Mouse (Mus musculus) adrenal gland, postnatal 36 days (tissue): Measurements from ENCODE around the gene Adam30. TPM values are rescaled to one million over a fixed set of nuclear protein-coding genes. Genes with fewer than 3 reads are reported as not detected.
"Not testable (repeated sequence)": the region's sequence is repeated elsewhere in the genome, so short reads cannot be mapped to it uniquely, and the experiment has no call there.

Experiments
- DNase-seq, 2 experiments: peaks; one replicate each; pipeline ENCODE4 v3.0.0; 2021; ENCODE audit warnings: mixed read lengths in 1 of 2
- long read RNA-seq, 2 experiments: library from polyadenylated mRNA; stranded (forward); transcript quantifications; one replicate each; pipeline ENCODE4 v2.0.0; 2021; ENCODE audit warnings: borderline sequencing depth in 2 of 2
- total RNA-seq, 2 experiments: library from RNA; stranded (reverse); gene quantifications; 2 replicates each; pipeline ENCODE4 v1.2.3; 2021

Gene Adam30
- not detected for total RNA-seq
- long read RNA-seq, experiment 1, result 0 reads
- long read RNA-seq, experiment 2, result 0 reads

DNA sequence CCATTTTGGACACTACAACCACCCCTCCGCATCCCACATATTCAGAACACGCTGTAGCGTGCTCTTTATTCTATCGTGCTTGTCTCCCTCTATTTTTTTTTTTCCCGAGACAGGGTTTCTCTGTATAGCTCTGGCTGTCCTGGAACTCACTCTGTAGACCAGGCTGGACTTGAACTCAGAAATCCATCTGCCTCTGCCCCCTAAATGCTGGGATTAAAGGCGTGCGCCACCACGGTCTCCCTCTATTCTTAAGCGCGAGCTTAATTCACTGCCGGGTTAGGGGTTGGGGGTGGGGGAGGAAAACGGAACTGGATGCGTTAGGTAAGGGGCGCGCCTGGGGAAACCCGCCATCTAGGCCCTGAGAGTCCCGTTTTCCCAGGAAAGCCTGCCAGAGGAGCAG, at the start of gene Adam30:
TSS of gene Adam30 (plus strand) at position 301 of the 400 bp plus-strand sequence.
- DNase-seq, result no peak

DNA sequence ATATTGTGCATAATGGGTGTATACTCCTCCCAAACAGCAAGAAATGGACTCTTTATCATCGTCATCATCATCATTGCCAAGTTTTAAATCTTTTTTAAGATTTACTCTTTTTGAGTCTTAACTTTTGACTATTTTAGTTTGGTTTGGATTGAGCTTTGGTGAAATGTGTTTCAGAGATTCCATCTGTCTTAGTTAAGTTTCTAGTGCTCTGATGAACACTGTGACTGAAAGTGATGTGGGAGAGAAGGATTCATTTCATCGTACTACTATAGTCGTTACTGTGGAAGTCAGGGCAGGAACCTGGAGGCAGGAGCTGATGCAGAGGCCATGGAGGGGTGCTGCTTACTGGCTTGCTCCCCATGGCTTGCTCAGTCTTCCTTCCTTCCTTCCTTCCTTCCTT, 42.2 kb upstream of the Adam30 start:
- DNase-seq, result no peak

DNA sequence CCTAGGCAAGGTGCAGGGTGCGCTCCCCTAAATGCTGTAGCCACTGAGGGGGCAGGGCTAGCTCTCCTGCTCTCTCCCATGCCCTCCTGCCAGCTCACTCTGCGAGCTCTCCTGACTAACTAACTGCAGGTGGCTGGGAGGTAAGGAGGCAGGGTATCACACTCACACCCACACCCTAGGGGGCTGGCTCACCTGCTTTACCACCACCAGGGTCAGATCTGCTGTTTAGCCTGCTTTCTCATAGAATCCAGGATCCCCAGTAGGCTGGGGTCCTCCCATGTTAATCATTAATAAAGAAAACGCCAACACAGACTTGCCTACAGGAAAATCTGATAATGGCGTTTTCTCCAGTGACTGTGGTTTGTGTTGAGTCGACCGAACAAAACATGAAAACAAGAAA, 41.1 kb upstream of the Adam30 start:
- DNase-seq, result no peak

DNA sequence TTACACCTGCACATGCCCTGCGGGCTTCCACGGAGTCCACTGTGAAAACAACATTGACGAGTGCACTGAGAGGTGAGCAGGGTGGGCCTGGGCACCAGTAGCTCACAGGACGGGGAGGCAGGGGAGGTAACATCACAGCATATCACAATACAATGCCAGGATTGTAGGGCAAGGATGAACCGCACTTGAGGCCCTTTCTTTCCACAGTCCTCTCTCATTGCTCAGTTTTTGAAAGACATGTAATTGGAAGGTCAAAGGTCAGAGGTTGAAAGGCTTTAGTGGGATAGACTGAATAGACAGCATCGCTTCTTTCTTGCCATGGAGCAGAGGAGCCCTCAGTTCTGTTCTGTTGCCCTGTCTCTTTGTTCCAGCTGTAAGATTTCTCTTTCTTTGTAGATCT, 39.5 kb upstream of the Adam30 start:
- no peak for DNase-seq

DNA sequence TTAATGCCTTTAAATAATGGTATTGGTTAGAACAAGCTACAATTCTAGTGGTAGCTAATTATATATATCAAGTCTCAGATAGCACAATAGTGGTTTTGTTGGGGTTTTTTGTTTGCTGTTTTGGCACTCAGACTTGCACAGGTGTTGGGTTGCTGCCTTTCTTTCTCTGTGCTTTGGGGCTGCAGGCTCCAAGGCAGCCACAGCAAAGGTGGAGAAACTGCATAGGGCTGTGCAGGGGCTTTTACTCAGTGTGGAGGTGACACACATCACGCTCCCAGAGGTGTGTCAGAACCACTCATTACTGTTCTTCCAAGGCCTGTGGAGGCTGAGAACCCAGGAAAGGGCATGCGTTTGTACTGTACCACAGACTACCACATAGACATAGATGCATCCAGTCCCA, 32.7 kb upstream of the Adam30 start:
- DNase-seq, result no peak

DNA sequence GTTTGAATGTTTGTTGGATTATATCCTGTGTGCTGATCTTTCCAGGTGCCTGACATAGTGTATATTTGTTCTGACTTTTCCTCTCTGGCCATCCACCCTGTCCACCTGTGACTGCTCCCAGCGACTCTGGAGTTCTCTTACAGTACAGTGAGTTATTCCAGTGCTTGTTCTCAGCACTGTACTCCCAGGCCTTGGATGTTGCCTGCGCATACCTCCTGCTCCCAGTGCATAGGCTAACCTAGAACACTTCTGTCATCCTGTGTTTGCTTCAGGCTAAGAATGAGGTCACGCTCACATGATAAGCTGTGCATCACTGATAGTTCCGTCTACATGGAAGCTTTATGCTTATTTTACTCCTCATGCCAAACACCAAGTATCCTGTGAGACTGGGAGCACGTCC, 31.7 kb upstream of the Adam30 start:
- DNase-seq, result no peak

DNA sequence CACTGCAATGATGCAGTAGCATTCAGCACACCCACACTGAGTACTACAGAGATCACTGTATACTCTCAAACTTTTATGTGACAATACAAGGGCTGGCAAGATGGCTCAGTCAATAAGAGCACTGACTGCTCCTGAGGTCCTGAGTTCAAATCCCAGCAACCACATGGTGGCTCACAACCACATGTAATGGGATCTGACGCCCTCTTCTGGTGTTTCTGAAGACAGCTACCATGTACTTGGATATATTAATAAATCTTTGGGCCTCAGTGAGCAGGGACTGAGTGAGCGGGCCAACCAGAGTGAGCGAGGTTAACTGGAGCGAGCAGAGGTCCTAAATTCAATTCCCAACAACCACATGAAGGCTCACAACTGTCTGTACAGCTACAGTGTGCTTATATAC, 28.3 kb upstream of the Adam30 start:
- DNase-seq, result not testable (repeated sequence)

DNA sequence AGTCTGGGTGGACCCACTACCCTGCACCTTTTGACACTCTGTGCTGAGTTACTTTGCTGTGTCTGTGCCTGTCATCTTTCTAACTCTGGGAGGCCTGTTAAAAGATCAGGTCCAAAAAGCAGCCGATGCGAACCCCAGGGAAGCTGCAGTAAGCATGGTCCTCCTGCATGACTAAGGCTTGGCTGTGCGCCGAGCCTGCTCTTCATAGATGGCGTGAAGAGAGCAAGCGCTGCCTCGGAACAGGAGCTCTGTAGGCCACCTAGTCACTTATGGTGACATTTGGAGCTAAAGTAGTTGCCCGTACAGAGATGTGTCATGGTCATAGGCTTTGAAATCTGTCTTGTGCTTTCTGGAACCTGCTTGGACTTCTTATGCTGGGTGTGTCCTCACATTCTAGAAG, 27.8 kb upstream of the Adam30 start:
- DNase-seq, result no peak

DNA sequence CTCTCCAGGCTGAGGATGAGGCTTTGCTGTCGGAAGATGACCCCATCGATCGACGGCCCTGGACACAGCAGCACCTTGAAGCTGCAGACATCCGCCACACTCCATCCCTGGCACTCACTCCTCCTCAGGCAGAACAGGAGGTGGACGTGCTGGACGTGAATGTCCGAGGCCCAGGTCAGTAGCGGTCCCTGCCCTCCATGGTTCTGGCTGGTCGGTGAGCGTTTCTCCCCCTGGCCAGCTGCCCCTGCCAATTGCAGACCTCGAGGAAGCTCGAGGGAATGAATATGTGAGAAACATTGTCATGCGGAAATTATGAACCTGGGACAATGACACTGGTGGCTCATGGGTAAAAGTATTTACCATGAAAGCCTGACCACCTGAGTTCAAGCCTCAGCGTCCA, 19.0 kb upstream of the Adam30 start:
- DNase-seq, result no peak

DNA sequence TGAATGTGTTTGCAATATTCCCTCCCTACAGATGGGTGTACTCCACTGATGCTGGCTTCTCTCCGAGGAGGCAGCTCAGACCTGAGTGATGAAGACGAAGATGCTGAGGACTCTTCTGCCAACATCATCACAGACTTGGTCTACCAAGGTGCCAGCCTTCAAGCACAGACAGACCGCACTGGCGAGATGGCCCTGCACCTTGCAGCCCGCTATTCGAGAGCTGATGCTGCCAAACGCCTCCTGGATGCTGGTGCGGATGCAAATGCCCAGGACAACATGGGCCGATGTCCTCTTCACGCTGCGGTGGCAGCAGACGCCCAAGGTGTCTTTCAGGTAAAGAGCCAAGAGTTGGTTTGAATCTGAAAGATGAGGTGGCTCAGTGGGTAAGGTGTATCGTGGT, 17.6 kb upstream of the Adam30 start:
- no peak for DNase-seq

DNA sequence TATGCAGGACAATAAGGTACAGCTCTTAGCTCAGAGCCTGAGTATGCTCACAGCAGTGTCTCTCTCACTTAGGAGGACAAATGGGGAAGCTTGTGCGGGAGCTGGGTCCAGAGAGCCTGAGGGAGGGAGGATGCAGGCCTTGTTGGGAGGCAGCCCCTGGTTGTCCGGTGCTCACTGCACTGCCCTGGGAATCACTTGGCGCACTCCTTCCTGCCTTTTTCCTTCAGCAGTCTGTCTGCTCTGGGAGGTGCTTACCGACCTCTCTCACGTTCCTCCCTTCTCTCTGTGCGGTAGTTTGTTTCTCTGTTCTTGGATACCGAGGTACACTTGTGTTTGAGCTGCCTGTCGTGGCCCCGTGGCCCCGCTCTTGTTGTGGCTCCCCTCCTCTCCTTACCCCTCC, 15.2 kb upstream of the Adam30 start:
- DNase-seq, result no peak

DNA sequence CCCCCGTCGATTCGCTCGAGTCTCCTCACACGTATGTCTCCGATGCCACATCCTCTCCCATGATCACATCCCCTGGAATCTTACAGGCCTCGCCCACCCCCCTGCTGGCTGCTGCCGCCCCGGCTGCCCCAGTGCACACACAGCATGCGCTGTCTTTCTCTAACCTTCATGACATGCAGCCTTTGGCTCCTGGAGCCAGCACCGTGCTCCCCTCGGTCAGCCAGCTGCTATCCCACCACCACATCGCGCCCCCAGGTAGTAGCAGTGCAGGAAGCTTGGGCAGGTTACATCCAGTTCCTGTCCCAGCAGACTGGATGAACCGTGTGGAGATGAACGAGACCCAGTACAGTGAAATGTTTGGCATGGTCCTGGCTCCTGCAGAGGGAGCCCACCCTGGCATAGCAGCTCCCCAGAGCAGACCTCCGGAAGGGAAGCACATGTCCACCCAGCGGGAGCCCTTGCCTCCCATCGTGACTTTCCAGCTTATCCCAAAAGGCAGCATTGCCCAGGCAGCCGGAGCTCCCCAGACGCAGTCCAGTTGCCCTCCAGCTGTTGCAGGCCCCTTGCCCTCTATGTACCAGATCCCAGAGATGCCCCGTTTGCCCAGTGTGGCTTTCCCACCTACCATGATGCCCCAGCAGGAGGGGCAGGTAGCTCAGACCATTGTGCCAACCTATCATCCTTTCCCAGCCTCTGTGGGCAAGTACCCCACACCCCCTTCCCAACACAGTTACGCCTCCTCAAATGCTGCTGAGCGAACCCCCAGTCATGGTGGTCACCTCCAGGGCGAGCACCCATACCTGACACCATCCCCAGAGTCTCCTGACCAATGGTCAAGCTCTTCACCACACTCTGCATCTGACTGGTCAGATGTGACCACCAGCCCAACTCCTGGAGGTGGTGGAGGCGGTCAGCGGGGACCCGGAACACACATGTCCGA, 13.7 kb upstream of the Adam30 start:
- DNase-seq, result no peak

DNA sequence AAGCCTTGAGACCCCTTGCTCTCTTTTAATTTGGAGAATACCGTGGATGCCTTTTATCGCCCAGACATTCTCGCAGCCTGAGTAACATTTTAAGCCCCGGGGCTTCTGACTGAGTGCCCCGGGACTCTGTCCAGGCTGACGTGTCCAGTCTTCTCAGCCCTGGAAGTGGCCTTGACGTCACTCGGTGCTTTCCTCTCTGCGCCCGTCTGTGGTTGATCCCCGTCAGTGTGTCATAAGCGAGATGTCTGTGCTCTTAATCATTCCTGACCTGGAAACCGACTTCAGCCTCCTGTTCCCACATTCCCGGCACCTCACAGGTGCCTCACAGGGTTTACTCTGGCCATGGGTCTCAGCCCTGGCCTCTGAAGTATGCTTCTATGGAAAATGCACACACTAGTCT, 12.7 kb upstream of the Adam30 start:
- DNase-seq, result peak; percentile 78 to 83

DNA sequence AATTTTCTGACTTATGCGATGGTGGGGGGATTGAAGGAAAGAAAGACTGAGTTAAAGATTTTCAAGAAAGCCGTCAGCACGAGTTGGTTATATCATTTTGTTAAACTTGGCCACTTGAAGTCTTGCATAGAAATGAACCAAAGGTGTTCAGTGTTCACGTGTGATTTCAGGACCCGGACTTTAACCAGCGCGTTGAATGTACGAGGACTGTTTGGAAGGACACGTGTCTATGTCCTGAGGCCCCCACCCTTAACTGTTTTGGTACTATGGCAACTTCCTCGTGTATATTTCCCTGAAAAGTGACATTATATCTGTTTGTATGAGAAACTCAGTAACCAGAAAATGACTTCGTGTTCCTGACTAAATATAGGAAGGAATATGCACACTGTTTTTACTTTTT, 10.5 kb upstream of the Adam30 start:
- DNase-seq, result no peak

DNA sequence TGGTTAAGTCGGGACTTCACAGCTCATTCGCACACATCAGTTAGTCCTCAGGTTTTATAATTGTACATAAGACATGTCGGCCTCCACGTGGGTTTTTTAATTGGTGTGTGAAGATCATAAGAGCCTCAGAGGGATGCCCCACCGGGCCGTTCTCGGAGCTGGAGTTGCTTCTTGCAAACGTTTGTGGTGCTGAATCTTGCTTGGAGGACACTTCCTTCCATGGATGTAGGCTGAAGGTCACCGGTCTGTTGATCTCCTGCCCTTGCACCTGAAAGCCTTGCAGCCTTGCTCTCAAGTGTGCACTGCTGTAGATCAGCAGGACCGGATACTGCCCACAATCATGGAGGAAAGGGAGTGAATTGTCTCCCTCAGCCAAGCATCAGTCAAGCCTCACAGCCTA, 9.4 kb upstream of the Adam30 start:
- no peak for DNase-seq

DNA sequence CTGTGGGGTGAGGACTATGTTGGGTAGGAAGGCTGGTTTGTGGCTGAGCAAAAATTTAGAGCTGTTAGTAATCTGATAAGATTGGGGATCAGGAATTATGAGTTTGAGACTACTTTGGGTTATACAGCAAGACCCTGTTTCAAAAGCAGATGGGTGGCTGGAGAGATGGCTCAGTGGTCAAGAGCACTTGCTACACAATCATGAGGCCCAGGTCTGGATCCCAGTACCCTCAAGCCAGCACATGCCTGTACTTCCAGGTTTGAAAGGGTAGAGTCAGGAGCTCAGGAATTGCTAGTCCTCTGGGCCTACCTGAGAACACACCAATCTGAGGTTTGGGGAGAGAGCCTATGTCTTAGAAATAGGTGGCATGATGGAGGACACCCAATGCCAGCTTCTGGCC, 7.0 kb upstream of the Adam30 start:
- no peak for DNase-seq

DNA sequence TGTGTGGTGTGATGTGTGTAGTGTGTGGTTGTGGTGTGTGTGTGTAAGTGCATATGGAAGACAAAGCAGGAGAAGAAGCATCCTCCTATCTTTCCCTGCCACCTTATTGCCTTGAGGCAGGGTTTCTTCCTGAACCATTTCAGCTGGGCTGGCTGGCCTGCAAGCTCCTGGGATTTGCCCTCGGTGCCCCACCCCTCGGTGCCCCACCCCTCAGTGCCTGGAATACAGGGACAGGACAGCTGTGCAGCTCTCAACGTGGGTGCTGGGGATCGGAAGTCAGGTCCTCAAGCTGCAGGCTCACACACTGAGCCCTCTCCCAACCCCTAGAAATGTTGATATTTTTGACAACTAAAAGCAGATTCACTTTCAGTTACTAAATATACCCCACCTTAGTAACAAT, 4.3 kb upstream of the Adam30 start:
- DNase-seq, result no peak

DNA sequence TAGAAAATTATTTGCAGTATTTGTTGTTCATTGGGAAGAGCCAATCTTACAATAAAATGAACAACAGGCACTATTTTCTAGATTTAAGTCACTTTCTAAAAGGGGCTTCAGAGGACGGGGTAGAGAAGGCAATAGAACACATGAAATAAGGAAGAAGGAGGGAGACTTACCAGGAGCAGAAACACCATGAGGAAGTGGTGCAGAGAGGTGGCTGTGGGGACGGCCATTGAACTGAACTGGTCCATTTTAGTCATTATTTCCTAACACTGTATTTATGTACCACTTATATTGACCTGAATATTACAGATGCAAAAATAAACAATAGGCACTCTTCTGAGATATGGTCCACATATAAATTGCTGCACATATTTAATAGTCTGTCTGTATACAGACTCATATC, 3.4 kb upstream of the Adam30 start:
- no peak for DNase-seq

DNA sequence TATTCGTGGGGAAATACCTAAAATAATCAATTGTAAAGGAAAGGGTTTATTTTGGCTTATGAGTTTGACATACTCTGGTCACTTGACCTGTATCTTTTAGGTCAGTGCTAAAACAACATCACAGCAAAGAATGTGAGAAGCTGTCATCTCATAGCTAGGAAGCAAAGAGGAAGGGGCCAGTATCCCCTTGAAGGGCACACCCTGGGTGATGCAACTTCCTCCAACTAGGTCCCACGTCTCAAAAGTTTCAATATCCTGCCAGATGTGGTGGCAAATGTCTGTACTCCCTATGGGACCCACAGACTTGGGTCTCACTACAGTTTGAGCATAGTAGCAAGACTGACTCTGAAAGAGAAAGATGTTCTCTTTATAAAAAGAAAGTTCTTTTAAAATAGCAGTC, 2.8 kb upstream of the Adam30 start:
- DNase-seq, result no peak

DNA sequence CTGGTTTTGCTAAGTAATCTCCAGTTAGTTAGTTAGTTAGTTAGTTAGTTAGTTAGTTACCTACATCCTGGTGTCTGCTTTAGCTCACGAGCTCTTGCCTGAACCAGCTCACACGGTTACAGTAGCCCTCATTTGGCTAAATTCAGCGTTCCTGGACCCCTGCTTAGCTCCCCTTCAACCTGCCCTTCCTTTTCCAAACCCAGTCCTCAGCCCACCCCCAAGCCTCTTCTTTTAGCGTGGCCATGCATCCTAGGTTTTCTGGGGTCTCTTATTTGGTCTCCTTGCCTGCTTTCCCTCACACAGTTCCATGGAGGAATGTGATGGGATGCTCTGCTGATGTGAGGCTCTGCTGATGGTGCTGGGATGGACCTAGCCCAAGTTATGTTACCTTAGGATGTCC, 1.8 kb upstream of the Adam30 start:
- DNase-seq, result no peak

DNA sequence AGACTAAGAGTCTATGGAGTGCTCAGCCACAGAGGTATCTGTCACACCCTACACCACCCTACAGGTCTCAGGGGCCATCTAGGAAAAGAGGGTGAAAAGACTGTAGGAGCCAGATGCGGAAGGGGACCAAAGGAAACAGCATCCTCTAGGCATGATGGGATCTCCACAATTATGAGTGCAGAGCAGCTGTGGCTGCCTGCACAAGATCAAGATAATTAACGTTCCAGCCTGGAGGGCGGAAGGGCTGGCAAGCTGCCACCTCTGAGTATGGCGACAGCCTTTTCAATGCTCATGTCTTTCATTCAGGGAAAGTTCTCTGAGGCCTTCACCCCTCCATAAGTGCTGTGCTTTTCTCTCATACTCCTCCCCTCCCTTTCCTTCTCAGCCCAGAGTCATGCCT, 1.1 kb upstream of the Adam30 start:
- DNase-seq, result no peak

DNA sequence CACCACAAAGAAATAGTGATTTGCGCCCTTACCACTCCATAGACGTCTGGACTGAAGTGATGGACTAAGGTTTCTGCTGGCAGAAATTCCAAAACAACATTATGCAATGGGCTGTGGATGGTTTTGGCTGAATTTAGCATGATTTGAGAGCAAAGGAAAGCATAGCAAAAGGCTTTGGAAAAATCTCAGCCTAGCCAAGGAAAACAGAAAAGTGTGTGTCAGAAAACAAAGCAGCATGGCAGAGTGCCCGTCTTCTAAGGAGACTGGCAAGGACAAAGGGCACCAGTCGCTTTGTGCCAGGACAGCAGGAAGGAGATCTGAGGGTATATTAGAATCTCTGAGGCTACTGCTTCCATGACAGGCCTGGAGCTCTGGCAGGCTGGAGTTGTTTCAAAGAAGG, 17.9 kb downstream of the Adam30 start:
- peak; percentile 47 to 51 for DNase-seq

DNA sequence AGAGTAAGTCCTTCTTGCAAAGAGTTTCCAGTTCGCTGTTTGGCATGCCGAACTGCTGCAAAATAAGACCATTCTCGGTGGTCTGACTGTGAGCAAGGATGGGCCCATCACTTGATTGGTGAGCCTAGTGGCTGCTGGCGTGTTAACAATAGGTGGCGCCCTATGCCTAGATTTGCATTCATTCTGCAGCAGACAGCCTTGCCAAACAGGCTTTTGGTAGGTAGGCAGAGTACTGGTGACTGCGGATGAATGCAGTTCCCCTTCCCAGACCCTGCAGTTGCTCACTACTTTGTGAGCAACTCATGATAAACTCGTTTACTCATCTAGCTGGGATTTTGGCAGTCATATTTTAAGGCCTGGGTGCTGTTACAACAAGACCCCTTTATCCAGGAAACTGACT, 20.4 kb downstream of the Adam30 start:
- DNase-seq, result peak; percentile 11 to 52

DNA sequence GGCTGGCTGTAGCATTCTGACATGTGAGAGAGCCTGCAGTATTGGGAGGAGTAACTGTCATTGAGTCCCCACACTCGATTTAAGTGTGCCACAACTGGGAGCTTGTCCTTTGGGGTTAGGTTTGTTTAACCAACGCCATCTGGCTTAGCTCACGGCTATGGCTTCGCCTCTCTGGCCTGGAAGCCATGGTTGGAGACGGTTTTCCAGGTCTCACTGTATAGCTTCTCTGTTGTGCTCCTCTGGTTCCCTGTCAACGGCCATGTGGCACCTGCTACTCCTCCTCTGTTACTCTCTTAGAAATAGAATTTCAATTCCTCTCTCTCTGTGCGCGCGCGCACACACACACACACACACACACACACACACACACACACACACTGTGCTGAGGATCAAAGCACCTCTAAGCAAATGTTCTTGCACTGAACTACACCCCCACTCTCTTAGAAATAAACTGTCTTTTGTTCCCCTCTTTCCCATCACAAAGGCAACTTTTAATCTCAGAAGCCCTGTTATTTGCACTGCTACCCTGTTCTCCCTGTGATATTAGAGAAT, 24.8 kb downstream of the Adam30 start:
- DNase-seq, result no peak
